Mouse (Mus musculus) liver, embryonic 14.5 days (tissue): ENCODE results near the gene Ppig. TPM values are rescaled to one million over a fixed set of nuclear protein-coding genes. Genes with fewer than 3 reads are reported as not detected.
A peak's percentile ranks its signal among the peaks of the same experiment; 100 is the strongest.

Experiments
- ATAC-seq: fragments of 200-750 bp; cut with Nextera tagmentation; 2 replicates; pipeline ENCODE4 v1.8.0; 2017; ENCODE audit warnings: moderate number of reproducible peaks, mild to moderate bottlenecking, moderate library complexity; ENCODE audit not compliant: insufficient read depth
- DNase-seq, 3 experiments: peaks; one replicate each; pipeline ENCODE4 v3.0.0-alpha.2; 2012 to 2013; ENCODE audit warnings: low read depth in 3 of 3, low spot score in 3 of 3
- H3K27ac ChIP-seq: fragments of 300-500 bp; sonication (generic); 2 replicates; pipeline ENCODE4 v1.5.1; 2014; ENCODE audit warnings: moderate library complexity, mild to moderate bottlenecking, control low read depth, inconsistent platforms
- H3K27me3 ChIP-seq: fragments of 300-500 bp; sonication (generic); 2 replicates; pipeline ENCODE4 v1.6.1; 2014; ENCODE audit warnings: mild to moderate bottlenecking, low read length, moderate library complexity; ENCODE audit not compliant: control insufficient read depth, insufficient read depth
- H3K36me3 ChIP-seq: fragments of 300-500 bp; sonication (generic); replicated peaks from 2 replicates; pipeline ENCODE4 v1.6.1; 2014; ENCODE audit warnings: low read depth; ENCODE audit not compliant: control insufficient read depth, insufficient read depth
- H3K4me1 ChIP-seq, 2 experiments: fragments of 200-500 bp in 1 of 2; fragments of 300-500 bp in 1 of 2; sonication (generic) in 1 of 2; replicated peaks; 2 replicates each; pipeline ENCODE4 v1.6.1; 2012 to 2014; ENCODE audit warnings: antibody characterized with exemption in 1 of 2, inconsistent platforms in 1 of 2, low read length in 1 of 2; ENCODE audit not compliant: control insufficient read depth in 2 of 2, insufficient read depth in 2 of 2
- H3K4me2 ChIP-seq: fragments of 300-500 bp; sonication (generic); 2 replicates; pipeline ENCODE4 v1.6.1; 2014; ENCODE audit warnings: low read depth, mild to moderate bottlenecking, control low read depth, moderate library complexity
- H3K4me3 ChIP-seq, 2 experiments: fragments of 200-500 bp in 1 of 2; fragments of 300-500 bp in 1 of 2; sonication (generic) in 1 of 2; 2 replicates each; pipeline ENCODE4 v1.5.1; 2012 to 2014; ENCODE audit warnings: low read depth in 2 of 2, low read length in 2 of 2, mild to moderate bottlenecking in 2 of 2, control low read depth in 1 of 2, inconsistent platforms in 1 of 2, moderate library complexity in 1 of 2; ENCODE audit not compliant: insufficient read depth in 1 of 2
- H3K9ac ChIP-seq: fragments of 300-500 bp; sonication (generic); replicated peaks from 2 replicates; pipeline ENCODE4 v1.6.1; 2014; ENCODE audit warnings: mild to moderate bottlenecking, control low read depth, moderate library complexity
- H3K9me3 ChIP-seq: fragments of 300-500 bp; sonication (generic); 2 replicates; pipeline ENCODE4 v1.6.1; 2016; ENCODE audit warnings: low read length, mixed read lengths; ENCODE audit not compliant: control insufficient read depth
- CTCF ChIP-seq: IDR thresholded peaks from 2 replicates; pipeline ENCODE4 v1.5.1; 2016; ENCODE audit warnings: antibody characterized with exemption, low read depth, control low read depth
- EP300 ChIP-seq: IDR thresholded peaks from 2 replicates; pipeline ENCODE4 v1.6.1; 2016; ENCODE audit warnings: antibody characterized with exemption, low read depth
- WGBS: fragments of 180-500 bp; shearing (Covaris S2); extraction: QIAGEN DNeasy Blood & Tissue Kit; methylation state at CpG from one replicate; pipeline ENCODE4 v1.1.7; 2014; ENCODE audit not compliant: insufficient replicate concordance; 5-methylcytosine and 5-hydroxymethylcytosine counted together
- polyA plus RNA-seq, 2 experiments: library from polyadenylated mRNA; depleted of rRNA in 1 of 2; stranded (reverse) in 1 of 2; unstranded in 1 of 2; fragments of >200 nt; fragmentation: Nextera tagmentation in 1 of 2; extraction: Ambion mirVana in 1 of 2; gene quantifications; 2 replicates each; pipeline versions ENCODE4 v1.2.1 to v1.2.3; 2012 to 2014

The Ppig gene
- polyA plus RNA-seq, 2 experiments: 10.0 to 60.2 TPM

DNA sequence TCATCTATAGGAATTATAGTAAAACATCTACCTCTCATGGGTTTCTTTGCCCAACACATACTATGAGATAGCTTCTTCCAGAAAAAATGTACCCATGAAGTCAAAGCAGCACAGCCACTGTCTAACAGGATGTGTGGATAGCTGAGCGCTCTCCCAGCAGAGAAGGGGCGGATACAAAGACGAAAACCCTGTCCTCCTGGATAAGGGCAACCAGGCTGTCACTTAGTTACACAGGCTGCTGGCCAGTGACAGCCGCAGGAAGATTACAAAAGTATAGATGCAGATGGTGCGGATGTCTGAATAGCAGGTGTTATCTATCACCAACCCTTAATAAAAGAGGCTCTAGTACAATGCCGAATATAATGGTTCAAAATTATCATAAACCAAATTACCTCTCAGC, 31.5 kb upstream of the Ppig start:
- Histone ChIP-seq H3K4me3 (no peak overlapping the region), H3K9ac (no peak overlapping the region), H3K27ac (no peak overlapping the region), H3K9me3 (no peaks in the 10 kb centered on the region), H3K4me2 (no peak overlapping the region), H3K27me3 (no peaks in the 10 kb centered on the region), H3K36me3 (peaks cover 4% of the 10 kb centered on the region; the same call in 1 of the 2 replicates), H3K4me1 (no peaks in the 10 kb centered on the region)
- DNase-seq: no peak
- WGBS: 82% methylated on average over 6 of the region's 6 CpGs
- TF ChIP-seq CTCF (no peak), EP300 (no peak)
- ATAC-seq: no peak

DNA sequence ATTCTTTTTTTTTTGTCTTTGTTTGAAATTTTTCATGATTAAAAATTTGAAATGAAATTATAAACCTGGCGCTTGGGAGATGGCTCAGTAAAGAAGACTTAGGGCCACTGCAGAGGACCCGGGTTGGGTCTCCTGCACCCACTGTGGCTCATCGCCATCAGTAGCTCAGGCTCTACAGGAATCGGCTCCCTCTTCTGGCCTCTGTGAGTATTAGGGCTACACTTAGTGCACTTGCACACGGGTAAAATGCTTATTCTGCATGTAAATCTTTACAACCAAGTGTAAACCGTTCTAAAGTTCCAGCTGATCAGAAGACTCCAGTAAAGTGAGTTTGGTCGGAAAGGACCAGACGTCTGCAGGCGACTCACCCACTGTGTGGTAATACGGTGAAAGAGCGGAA, 28.8 kb upstream of the Ppig start:
- WGBS: 77% methylated on average over 11 of the region's 11 CpGs
- peaks cover 4% of the 10 kb centered on the region; the same call in 1 of the 2 replicates for H3K36me3 ChIP-seq

DNA sequence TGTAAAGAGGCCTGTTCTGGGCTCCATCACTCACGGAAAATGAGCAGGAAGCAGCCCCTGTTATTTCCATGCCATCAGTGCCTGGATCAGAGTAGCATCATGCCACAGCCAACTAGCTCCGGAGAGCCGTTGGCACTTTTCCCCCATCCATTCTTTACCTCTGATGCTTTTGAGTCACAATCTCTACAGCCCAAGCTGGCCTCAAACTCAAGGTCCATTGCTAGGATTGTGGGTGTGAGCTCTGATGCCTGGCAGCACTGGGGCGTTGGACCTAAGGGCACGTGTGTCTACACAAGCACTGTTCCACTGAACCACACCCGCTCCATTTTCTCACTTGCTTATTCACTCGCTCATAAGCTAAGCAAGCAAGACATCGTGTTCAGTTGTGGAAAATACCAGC, 21.9 kb upstream of the Ppig start:
- no peak for TF ChIP-seq CTCF
- no peak for TF ChIP-seq EP300
- Histone ChIP-seq H3K27me3 (no peaks in the 10 kb centered on the region), H3K4me3 (no peak overlapping the region), H3K9me3 (no peaks in the 10 kb centered on the region), H3K36me3 (peaks cover 4% of the 10 kb centered on the region; the same call in 1 of the 2 replicates), H3K4me2 (no peak overlapping the region), H3K27ac (no peak overlapping the region), H3K4me1 (no peaks in the 10 kb centered on the region), H3K9ac (no peak overlapping the region)
- DNase-seq (no peak), ATAC-seq (no peak)
- WGBS: 80% methylated on average over 8 of the region's 8 CpGs

More for the DNA sequence above, 28.8 kb upstream of the Ppig start:
- TF ChIP-seq CTCF (peak; percentile 32; the same call in 1 of the 2 replicates), EP300 (no peak)
- Histone ChIP-seq H3K27me3 (no peaks in the 10 kb centered on the region), H3K9me3 (no peaks in the 10 kb centered on the region), H3K27ac (no peak overlapping the region), H3K4me3 (no peak overlapping the region), H3K4me2 (no peak overlapping the region), H3K4me1 (no peaks in the 10 kb centered on the region), H3K9ac (no peak overlapping the region)
- ATAC-seq (no peak), DNase-seq (no peak)

DNA sequence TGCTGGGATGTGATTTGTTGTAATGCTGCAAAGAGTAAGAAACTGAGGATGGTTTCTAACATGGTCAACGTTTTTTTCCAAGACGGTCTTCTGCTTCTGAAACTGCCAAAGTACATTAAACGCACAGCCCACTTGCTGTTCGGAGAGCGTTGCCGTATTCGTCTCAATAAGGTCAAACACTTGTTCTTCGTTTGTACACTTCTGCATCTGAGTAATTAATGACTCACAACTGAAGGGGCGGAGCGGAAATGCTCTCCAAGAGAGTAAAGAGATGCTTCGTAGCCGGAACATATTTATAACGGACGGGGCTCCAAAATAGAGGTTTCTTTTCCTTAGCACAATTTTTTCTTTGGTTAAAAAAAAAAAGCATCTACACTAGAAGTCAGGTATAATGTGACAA, 10.2 kb upstream of the Ppig start:
- TF ChIP-seq EP300 (no peak), CTCF (no peak)
- Histone ChIP-seq H3K9me3 (no peaks in the 10 kb centered on the region), H3K4me1 (peaks cover 0 to 2% of the 10 kb centered on the region in 2 experiments; a peak in 1 of 4 replicates), H3K9ac (no peak overlapping the region), H3K36me3 (no peaks in the 10 kb centered on the region), H3K4me2 (peak overlapping the region; percentile 66), H3K27ac (no peak overlapping the region), H3K4me3 (no peak overlapping the region), H3K27me3 (no peaks in the 10 kb centered on the region)
- ATAC-seq (no peak), DNase-seq (no peak)
- WGBS: 82% methylated on average over 14 of the region's 14 CpGs

DNA sequence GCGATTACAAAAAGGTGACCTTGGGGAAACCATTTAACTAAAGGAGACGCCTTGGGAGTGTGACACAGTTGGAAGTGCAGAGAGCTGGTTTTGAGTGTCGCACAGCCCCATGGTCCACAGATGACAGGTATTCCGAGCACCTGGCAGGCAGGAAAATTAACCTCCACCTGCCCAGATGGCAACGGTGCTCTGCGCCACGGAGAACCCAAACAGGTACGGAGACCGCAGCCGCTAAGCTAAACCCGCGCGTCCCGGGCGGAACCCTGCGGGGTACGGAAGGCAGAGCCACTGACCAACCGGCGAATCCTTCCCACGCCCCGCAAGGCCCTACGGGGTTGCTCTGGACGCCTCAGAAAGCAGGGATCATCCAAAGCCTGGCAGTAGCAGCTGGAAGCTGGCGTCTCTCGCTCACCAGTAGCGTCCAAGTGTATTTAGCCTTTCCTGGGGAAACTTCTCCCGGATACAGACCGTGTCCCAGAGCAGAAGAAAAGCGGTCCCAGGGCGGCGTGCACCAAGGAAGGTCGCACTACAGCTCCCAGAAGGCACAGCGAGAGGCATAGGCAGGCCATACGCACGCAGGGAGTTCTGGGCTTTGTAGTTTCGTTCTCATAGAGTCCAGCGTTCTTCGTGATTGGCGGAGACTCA, 9.2 kb upstream of the Ppig start, which contains the start of gene Fastkd1:
Gene Fastkd1 (minus strand): TSS at position 536 of the 645 bp plus-strand sequence.
- peaks cover 0 to 2% of the 10 kb centered on the region in 2 experiments; a peak in 1 of 4 replicates for H3K4me1 ChIP-seq
- H3K9me3 ChIP-seq: no peaks in the 10 kb centered on the region
- ATAC-seq (peak; percentile 99), DNase-seq (peak; percentile 77 to 84 (median 81))
- H3K4me3 ChIP-seq: peak within 1 kb of the TSS; percentile 63 to 99
- H3K27me3 ChIP-seq: no peaks in the 10 kb centered on the region
- WGBS: under 1% methylated on average over 39 of the region's 39 CpGs
- no peak for TF ChIP-seq EP300
- TF ChIP-seq CTCF: no peak
- peak within 1 kb of the TSS; percentile 50 for H3K9ac ChIP-seq
- H3K27ac ChIP-seq: no peak within 1 kb of the TSS
- H3K36me3 ChIP-seq: no peaks in the 10 kb centered on the region
- peak within 1 kb of the TSS; percentile 66 for H3K4me2 ChIP-seq
